Mouse (Mus musculus) heart, postnatal 0 days (tissue): ENCODE data around the gene Nup98. TPM values are rescaled to one million over a fixed set of nuclear protein-coding genes. Genes with fewer than 3 reads are reported as not detected.

Experiments
- ATAC-seq: fragments of 200-750 bp; cut with Nextera tagmentation; 2 replicates; pipeline ENCODE4 v1.8.0; 2017; ENCODE audit warnings: low read depth, moderate number of reproducible peaks, moderate library complexity; ENCODE audit not compliant: insufficient read depth
- DNase-seq: peaks from one replicate; pipeline ENCODE4 v3.0.0-alpha.2; 2016; ENCODE audit warnings: low spot score
- H3K27ac ChIP-seq: fragments of 300-500 bp; sonication (generic); 2 replicates; pipeline ENCODE4 v1.5.1; 2014; ENCODE audit warnings: low read depth, mild to moderate bottlenecking
- H3K27me3 ChIP-seq: fragments of 300-500 bp; sonication (generic); 2 replicates; pipeline ENCODE4 v1.6.1; 2014; ENCODE audit warnings: low read length, mixed read lengths; ENCODE audit not compliant: control insufficient read depth, insufficient read depth
- H3K36me3 ChIP-seq: fragments of 300-500 bp; sonication (generic); replicated peaks from 2 replicates; pipeline ENCODE4 v1.6.1; 2014; ENCODE audit warnings: low read length, mixed read lengths; ENCODE audit not compliant: control insufficient read depth, insufficient read depth
- H3K4me1 ChIP-seq: fragments of 300-500 bp; sonication (generic); 2 replicates; pipeline ENCODE4 v1.6.1; 2014; ENCODE audit warnings: antibody characterized with exemption; ENCODE audit not compliant: control insufficient read depth, insufficient read depth
- H3K4me2 ChIP-seq: fragments of 300-500 bp; sonication (generic); 2 replicates; pipeline ENCODE4 v1.6.1; 2014; ENCODE audit warnings: low read depth, mild to moderate bottlenecking, low read length, moderate library complexity
- H3K4me3 ChIP-seq: fragments of 300-500 bp; sonication (generic); 2 replicates; pipeline ENCODE4 v1.5.1; 2014; ENCODE audit warnings: low read depth, low read length
- H3K9ac ChIP-seq: fragments of 300-500 bp; sonication (generic); replicated peaks from 2 replicates; pipeline ENCODE4 v1.6.1; 2014; ENCODE audit warnings: low read depth, low read length, mixed read lengths
- H3K9me3 ChIP-seq: fragments of 300-500 bp; sonication (generic); replicated peaks from 2 replicates; pipeline ENCODE4 v1.6.1; 2016; ENCODE audit warnings: low read length; ENCODE audit not compliant: control insufficient read depth
- CTCF ChIP-seq: IDR thresholded peaks from 2 replicates; pipeline ENCODE4 v1.5.1; 2016; ENCODE audit warnings: antibody characterized with exemption, control low read depth, low read depth
- EP300 ChIP-seq: IDR thresholded peaks from 2 replicates; pipeline ENCODE4 v1.6.1; 2016; ENCODE audit warnings: antibody characterized with exemption, low read depth
- WGBS: fragments of 180-500 bp; shearing (Covaris S2); extraction: QIAGEN DNeasy Blood & Tissue Kit; methylation state at CpG from one replicate; pipeline ENCODE4 v1.1.7; 2014; 5-methylcytosine and 5-hydroxymethylcytosine counted together
- polyA plus RNA-seq: library from polyadenylated mRNA; unstranded; fragments of >200 nt; fragmentation: Nextera tagmentation; extraction: Ambion mirVana; gene quantifications from 2 replicates; pipeline ENCODE4 v1.2.1, GENCODE M21; 2015
- total RNA-seq: library from RNA; depleted of rRNA; stranded (reverse); fragments of >200 nt; gene quantifications from 2 replicates; pipeline ENCODE4 v1.2.3, GENCODE M21; 2014; ENCODE audit warnings: low replicate concordance

Gene Nup98
- total and polyA plus RNA-seq, 2 experiments from 2014 or later = 12.2 to 28.0 TPM

- Histone ChIP-seq H3K9me3 (no peaks in the 10 kb centered on the region), H3K9ac (no peak overlapping the region), H3K36me3 (no peaks in the 10 kb centered on the region), H3K27me3 (no peaks in the 10 kb centered on the region), H3K27ac (no peak overlapping the region), H3K4me2 (peak overlapping the region; percentile 86), H3K4me1 (peaks cover 15% of the 10 kb centered on the region; the same call in 1 of the 2 replicates), H3K4me3 (no peak overlapping the region; the same call in 1 of the 2 replicates)
- WGBS = 31% methylated on average over 1 of the region's 1 CpGs
- DNase-seq = no peak
- no peak for ATAC-seq
- TF ChIP-seq EP300 (no peak), CTCF (no peak)
Observed at GRCm38 (mm10) chr7:102221899-102222298, 11.9 kb upstream of the Nup98 start.

DNA sequence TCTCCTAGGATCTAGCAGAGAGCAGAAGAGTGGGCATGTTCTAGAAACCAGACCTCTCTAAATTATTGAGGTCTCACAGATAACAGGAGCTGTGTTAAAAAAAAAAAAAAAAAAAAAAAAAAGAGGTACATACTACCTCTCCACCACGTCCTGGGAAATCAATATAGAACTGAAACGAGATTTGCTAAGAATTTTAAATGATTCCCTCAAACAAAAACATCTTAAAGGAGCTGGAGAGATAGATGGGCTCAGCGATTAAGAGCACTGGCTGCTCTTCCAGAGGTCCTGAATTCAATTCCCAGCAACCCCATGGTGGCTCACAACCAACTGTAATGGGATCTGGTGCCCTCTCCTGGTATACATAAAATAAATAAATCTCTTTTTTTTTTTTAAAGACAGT, 1.1 kb upstream of the Nup98 start:
- WGBS = 57% methylated on average over 3 of the region's 3 CpGs
- Histone ChIP-seq H3K27me3 (no peaks in the 10 kb centered on the region), H3K27ac (peak overlapping the region; percentile 95), H3K4me3 (peak overlapping the region; percentile 85), H3K4me1 (0 out of 2 replicates have a peak, but pooled peaks cover 5% of the 10 kb centered on the region), H3K36me3 (no peaks in the 10 kb centered on the region), H3K4me2 (peak overlapping the region; percentile 67), H3K9me3 (no peaks in the 10 kb centered on the region), H3K9ac (peak overlapping the region; percentile 43)
- no peak for ATAC-seq
- no peak for DNase-seq
- TF ChIP-seq CTCF = no peak
- no peak for TF ChIP-seq EP300

DNA sequence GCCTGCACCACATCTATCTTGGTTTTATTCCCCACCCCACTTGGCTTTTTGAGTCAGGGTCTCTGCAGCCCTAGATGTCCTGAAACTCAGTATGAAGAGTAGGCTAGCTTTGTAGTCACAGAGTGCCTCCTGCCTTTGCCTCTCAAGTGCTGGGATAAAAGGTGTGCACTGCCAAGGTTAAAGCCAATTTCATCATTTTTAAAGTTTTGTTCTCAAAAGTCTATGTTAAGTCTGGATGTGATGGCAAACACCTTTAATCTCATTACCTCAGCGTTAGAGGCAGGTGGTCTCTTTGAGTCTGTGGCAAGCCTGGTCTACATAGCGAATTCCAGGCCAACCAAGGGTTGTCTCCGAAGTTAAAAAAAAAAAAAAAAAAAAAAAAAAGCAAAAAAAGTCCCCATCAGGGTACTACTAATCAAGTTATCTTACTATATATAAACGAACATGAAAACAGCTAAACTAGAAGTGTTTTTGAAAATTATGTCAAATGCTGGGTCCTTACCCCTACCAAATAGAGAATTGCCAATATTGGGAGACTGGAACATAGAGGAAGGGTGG, 1.1 kb downstream of the Nup98 start:
- Histone ChIP-seq H3K27ac (peak overlapping the region; percentile 95), H3K36me3 (no peaks in the 10 kb centered on the region), H3K9me3 (no peaks in the 10 kb centered on the region), H3K27me3 (no peaks in the 10 kb centered on the region), H3K4me3 (peak overlapping the region; percentile 85), H3K9ac (peak overlapping the region; percentile 65), H3K4me2 (peak overlapping the region; percentile 64), H3K4me1 (0 out of 2 replicates have a peak, but pooled peaks cover 5% of the 10 kb centered on the region)
- TF ChIP-seq CTCF (no peak), EP300 (no peak)
- 36% methylated on average over 4 of the region's 4 CpGs for WGBS
- ATAC-seq = no peak
- DNase-seq = no peak

GRCm38 (mm10) chr7:102205646-102206045, 4.3 kb downstream of the Nup98 start:
- 0 out of 2 replicates have a peak, but pooled peaks cover 5% of the 10 kb centered on the region for H3K4me1 ChIP-seq
- 52% methylated on average over 1 of the region's 1 CpGs for WGBS
- no peak for DNase-seq
- TF ChIP-seq CTCF (no peak), EP300 (no peak)
- H3K27ac ChIP-seq = no peak overlapping the region
- H3K27me3 ChIP-seq = no peaks in the 10 kb centered on the region
- no peak overlapping the region for H3K4me3 ChIP-seq
- ATAC-seq = no peak
- no peaks in the 10 kb centered on the region for H3K9me3 ChIP-seq
- no peak overlapping the region for H3K4me2 ChIP-seq
- H3K36me3 ChIP-seq = no peaks in the 10 kb centered on the region
- H3K9ac ChIP-seq = no peak overlapping the region

DNA sequence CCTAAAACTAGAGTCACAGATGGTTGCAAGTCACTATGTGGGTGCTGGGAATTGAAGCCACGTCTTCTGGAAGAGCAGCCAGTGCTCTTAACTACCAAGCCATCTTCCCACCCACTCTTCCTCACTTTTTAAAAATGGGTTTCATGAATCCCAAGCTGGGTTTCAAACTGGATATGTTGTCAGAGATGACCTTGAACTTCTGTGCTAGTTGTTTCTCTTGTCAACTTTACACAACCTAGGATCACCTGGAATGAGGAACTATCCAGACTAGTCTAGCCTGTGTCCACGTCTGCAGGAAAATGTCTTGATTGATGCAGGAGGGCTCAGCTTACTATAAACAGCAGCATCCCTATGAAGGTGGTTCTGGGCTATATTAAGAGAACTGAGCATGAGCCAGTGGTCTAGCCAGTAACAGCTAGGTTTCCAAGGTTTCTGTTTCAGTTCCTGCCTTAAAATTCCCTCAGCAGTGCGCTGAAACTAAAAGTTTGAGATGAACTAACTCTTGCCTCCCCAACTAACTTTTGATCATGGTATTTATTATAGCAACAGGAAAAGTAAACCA, 5.6 kb downstream of the Nup98 start:
- Histone ChIP-seq H3K4me2 (no peak overlapping the region), H3K27ac (no peak overlapping the region), H3K4me1 (0 out of 2 replicates have a peak, but pooled peaks cover 5% of the 10 kb centered on the region), H3K27me3 (no peaks in the 10 kb centered on the region), H3K4me3 (no peak overlapping the region), H3K9me3 (no peaks in the 10 kb centered on the region), H3K36me3 (no peaks in the 10 kb centered on the region), H3K9ac (no peak overlapping the region)
- DNase-seq (no peak), ATAC-seq (no peak)
- no peak for TF ChIP-seq CTCF
- no peak for TF ChIP-seq EP300
- WGBS = 80% methylated on average over 3 of the region's 3 CpGs
